Mouse (Mus musculus): ENCODE measurements around the gene Pxmp4. TPM values are rescaled to one million over a fixed set of nuclear protein-coding genes. Genes with fewer than 3 reads are reported as not detected.

The Pxmp4 gene
- total RNA-seq, 2 experiments from 2014 or later: 25.7 to 26.8 TPM

- intact Hi-C loops (cut with DNase I): loop anchor here (1.0 to 2.0 kb wide), 3 partner anchors 20 to 197 kb away; no protein-coding TSS in a partner anchor
- peak; percentile 92 to 93 for DNase-seq
These were observed 9.9 kb upstream of the Pxmp4 start, which contains the start of the genes Zfp341 and 4930519P11Rik for GRCm38 (mm10) chr2:154613118-154614115. Gene Zfp341 (plus strand): TSS chr2:154613297. Gene 4930519P11Rik (minus strand): TSS chr2:154613437.

DNA sequence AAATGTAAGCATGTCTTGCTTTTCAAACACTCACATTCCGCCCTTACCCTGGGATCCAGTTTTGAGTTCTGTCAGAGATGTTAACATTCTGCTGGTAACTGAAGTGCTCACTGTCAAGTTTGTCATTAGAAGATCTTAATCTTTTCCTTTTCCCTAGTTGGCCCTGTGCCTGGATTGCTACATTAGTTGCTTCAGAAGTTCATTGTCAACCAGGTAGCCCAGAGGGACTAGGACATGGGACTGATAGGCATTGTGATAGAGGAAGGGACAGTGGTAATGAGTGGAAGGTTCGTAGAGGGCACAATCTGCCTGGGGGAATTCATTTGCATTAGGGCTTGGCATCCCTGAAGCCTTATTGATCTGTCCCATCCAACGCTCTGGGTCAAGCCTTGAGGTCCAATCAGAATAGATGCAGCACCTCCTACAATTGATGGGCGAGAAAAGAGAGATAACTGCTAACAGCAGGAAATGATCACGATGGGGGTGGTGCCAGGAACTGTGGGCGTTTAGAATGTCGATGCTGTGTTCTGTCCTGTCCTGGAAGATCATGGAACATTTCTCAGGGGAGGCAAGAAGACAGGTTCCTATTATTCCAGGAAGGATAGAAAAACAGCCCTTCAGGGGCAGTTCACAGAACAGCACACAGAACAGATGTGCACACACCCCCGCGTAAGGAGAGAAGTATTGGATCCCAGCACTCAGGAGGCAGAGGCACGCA is 5.7 kb upstream of the Pxmp4 start:
- intact Hi-C loops (cut with DNase I): no loop called here
- DNase-seq: no peak

DNA sequence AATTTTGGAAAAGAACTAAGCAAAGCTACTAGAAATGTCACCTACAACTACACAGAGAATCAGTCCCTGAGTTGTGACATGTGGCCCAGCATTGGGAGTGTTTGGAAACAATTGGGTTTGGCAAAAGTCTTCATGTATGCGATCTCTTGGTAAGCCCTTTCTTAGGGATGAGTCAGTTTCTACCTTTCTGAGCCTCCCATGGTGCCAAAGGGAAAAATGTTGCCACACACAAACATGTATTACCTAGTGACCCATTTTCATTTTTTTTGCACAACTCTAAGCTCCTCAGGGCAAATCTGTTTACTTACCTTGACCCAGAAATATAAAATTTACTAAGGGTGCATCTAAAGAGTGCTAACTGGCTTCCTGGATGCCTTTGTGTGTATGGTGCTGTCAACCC is 3.5 kb upstream of the Pxmp4 start:
- intact Hi-C loops (cut with DNase I): no loop called here
- no peak for DNase-seq

- intact Hi-C loops (cut with DNase I): no loop called here
- DNase-seq: no peak
These were observed 648 bp upstream of the Pxmp4 start for GRCm38 (mm10) chr2:154604156-154604555.

GRCm38 (mm10) chr2:154603007-154603637 is 386 bp downstream of the Pxmp4 start:
- no peak for DNase-seq
- intact Hi-C loops (cut with DNase I): no loop called here

- DNase-seq: no peak
- intact Hi-C loops (cut with DNase I): no loop called here
These were observed 2.2 kb downstream of the Pxmp4 start for GRCm38 (mm10) chr2:154601324-154601723.

DNA sequence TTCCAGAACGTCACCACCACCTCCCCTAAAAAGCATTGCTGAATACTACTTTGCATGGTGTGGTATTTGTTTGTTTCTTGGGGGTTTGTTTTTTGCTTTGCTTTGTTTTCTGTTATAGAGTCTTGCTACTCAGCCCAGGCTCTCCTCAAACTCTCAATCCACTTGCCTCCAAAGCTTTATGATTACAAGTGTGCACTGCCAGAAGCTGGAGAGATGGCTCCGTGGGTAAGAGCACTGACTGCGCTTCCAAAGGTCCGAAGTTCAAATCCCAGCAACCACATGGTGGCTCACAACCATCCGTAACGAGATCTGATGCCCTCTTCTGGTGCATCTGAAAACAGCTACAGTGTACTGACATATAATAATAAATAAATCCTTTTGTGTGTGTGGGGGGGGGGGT is 2.9 kb downstream of the Pxmp4 start:
- intact Hi-C loops (cut with DNase I): no loop called here
- no peak for DNase-seq

GRCm38 (mm10) chr2:154597399-154597798 is 6.1 kb downstream of the Pxmp4 start:
- DNase-seq: no peak
- intact Hi-C loops (cut with DNase I): no loop called here

- DNase-seq: peak in 1 of 2 experiments; percentile 58
- intact Hi-C loops (cut with DNase I): no loop called here
These were observed 7.7 kb downstream of the Pxmp4 start for GRCm38 (mm10) chr2:154595775-154596174.

DNA sequence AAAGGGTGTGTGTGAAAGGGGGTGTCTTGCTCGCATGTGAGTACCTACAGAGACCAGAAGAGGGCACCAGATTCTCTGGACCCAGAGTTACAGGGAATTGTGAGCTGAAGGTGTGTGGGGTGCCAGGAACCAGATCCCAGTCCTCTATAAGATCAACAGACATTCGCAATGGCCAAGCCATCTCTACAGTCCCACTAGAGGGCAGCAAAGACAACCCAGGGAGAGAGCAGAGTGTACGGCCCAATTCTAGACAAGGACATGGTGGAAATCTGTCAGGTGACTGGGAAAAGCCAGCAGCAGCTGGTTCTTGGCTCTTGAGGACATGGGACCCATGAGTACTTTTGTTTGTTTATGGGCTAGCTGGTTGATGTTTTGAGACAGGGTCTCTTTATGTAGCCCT is 10.5 kb downstream of the Pxmp4 start:
- intact Hi-C loops (cut with DNase I): loop anchor here (1.0 kb wide), 1 partner anchor 20 kb away; the partner anchor contains the start of genes 4930519P11Rik and Zfp341
- peak in 1 of 2 experiments; percentile 52 for DNase-seq

DNA sequence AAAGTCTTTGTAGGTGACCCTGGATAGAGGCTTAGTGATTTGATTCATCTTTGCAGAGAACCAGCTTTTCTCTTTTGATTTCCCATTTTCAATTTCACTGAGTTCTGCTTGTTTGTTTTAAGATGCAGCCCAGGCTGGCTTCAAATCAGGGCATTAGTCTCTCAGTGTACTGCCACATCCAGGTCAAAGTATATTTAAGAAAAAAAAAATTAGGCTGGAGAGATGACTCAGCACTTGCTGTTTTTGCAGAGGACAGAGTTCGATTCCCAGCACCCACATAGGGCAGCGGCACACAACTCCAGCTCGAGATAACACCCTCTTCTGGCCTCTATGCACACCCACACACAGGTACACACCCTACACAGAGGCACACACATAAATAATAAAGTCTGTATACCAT is 12.3 kb downstream of the Pxmp4 start:
- intact Hi-C loops (cut with DNase I): no loop called here

GRCm38 (mm10) chr2:154589051-154589450 is 14.5 kb downstream of the Pxmp4 start:
- intact Hi-C loops (cut with DNase I): no loop called here
- no peak for DNase-seq

More for the DNA sequence above, 12.3 kb downstream of the Pxmp4 start:
- no peak for DNase-seq

- DNase-seq: peak; percentile 26 to 63
- intact Hi-C loops (cut with DNase I): no loop called here
These were observed 17.1 kb downstream of the Pxmp4 start for GRCm38 (mm10) chr2:154586405-154586804.

DNA sequence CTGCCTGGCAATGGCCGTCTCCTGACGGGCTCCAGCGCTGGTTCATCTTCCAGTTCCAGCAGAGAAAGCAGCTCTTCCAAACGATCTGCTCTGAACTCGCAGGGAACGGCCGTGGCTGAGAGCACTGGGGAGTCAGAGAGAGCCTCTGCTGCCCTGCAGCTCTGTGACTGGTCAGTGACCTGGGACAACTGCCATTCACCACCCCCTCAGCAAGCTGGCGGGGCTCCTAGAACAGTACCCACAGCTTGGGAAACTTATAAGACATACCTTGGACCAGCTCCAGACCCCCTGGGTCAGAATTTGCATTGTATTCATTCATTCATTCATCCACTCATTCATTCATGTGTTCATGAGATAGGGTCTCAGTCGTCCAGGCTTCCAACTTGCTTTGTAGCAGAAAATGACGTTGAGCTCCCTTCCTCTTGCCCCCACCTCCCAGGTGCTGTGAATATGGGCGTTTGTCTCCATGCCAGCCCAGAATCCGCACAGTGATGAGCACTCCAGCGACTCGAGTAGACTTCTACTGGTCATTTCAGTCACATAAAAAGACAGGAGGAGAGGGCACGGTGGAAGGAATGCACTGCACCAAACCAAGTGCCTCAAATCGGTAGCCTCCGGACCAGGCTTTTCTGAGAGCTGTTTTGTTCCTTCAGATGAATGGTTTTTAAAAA is 18.4 kb downstream of the Pxmp4 start:
- DNase-seq: no peak
- intact Hi-C loops (cut with DNase I): no loop called here

DNA sequence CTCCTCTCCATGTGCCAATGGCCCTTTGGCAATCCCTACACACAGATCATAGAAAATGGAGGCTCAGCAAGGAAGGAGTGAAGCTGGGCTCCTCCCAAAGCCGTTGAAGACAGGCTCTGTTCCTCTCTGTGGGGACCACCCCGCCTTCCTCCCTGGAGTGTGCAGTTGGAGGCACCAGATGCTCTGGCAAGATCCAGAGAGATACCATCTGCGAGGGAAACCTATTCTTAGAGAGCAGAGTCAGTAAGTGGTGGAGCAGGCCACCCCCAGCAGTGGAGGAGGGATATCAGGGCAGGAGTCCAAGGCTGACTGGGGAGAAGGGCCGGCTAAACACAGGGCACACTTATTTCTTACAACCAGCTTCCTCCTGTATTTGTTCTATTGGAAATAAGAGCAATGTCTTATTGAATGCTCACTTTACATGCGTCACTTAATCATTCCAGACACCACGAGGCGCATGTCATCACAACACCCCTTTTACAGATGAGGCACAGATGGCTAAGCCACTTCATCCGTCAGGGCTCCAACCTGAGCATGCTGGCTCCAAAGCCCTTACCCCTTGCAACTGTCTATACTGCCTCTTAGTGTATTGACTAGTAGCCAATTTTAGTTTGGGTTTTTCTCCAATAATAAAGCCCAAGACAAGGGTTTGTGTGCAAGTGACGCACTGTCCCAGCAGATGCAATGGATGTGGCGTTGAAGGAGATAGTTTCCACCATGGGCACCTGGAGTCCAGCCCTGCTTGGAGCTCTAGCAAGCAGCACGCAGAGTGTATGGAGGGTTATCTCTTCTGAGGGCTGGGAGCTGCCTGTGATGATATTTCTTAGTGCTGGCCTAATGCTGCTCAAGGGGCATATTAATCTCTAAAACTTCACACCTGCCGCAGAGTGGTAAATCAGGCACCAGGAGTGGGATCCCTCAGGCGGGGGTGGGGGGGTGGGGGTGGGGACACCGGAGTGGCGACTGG is 19.3 kb downstream of the Pxmp4 start:
- intact Hi-C loops (cut with DNase I): no loop called here
- DNase-seq: peak; percentile 22 to 25

DNA sequence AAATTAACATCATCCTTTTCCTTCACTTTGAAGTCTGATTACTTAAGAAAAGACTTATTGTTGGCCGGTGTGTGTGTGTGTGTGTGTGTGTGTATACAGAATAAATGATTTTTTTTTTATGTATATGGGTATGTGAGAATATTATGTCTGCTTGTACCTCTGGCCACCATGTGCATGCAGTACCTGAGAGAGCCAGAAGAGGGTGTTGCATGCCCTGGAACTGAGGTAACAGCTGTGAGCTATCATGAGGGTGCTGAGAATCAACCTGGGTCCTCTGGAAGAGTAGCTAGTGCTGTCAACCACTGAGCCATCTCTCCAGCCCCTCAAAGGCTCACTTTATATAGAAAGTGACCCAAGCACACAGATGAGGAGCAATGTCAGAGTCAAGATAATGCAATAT is 22.1 kb downstream of the Pxmp4 start:
- DNase-seq: no peak
- intact Hi-C loops (cut with DNase I): no loop called here

- intact Hi-C loops (cut with DNase I): no loop called here
- DNase-seq: peak; percentile 68 to 74
These were observed 22.9 kb downstream of the Pxmp4 start for GRCm38 (mm10) chr2:154580586-154580985.

DNA sequence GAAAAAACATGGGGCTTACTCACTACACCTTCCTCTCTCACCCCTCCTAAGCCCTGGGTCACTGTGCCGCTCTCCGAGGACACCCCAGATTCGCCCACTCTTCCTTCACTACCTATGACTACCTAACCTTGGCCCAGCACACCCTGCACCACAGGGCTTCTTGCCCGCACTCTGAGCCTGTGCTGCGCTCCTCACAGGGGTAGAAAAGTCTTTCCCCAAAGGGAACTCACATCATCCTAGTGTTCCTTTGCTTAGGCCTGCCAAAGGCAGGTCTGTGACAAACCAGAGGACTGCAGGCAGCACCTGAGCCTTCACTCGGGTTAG is 25.8 kb downstream of the Pxmp4 start:
- DNase-seq: no peak
- intact Hi-C loops (cut with DNase I): no loop called here

Measured in heart, postnatal 10 days (tissue).